Mouse (Mus musculus): ENCODE results near the gene Prodh2. TPM values are rescaled to one million over a fixed set of nuclear protein-coding genes. Genes with fewer than 3 reads are reported as not detected.

Prodh2 gene
- polyA plus RNA-seq, 1 experiment from 2014 or later: 0.13 TPM

DNA sequence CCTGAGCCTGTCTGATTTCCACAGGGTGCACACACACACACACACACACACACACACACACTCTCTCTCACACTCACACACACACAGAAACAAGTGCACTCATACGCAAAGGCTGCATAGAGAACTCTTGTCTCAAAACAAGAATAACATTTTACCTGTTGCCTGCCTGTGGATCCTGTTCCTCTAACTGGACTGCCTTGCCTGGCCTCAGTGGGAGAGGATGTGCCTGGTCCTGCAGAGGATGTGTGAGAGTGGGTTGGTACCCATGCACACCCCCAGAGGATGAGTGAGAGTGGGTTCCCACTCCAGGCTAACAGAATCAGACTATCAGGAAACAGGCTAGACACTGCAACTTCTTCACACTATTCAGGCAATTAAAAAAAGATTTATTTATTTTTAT, 57.2 kb downstream of the Prodh2 start:
- H3K9me3 ChIP-seq: no peaks in the 10 kb centered on the region
- H3K4me3 ChIP-seq: no peak overlapping the region
- H3K9ac ChIP-seq: no peak overlapping the region
- peaks cover 20% of the 10 kb centered on the region for H3K4me1 ChIP-seq
- peaks cover 55% of the 10 kb centered on the region for H3K36me3 ChIP-seq
- no peak overlapping the region for H3K4me2 ChIP-seq
- no peak for ATAC-seq (ENCODE audit: extremely low read depth, insufficient number of reproducible peaks, low FRiP score, low TSS enrichment)
- H3K27me3 ChIP-seq (replicated peaks): no peaks in the 10 kb centered on the region
- no peak overlapping the region for H3K27ac ChIP-seq (replicated peaks)
- WGBS: 89% methylated on average over 1 of the region's 1 CpGs

DNA sequence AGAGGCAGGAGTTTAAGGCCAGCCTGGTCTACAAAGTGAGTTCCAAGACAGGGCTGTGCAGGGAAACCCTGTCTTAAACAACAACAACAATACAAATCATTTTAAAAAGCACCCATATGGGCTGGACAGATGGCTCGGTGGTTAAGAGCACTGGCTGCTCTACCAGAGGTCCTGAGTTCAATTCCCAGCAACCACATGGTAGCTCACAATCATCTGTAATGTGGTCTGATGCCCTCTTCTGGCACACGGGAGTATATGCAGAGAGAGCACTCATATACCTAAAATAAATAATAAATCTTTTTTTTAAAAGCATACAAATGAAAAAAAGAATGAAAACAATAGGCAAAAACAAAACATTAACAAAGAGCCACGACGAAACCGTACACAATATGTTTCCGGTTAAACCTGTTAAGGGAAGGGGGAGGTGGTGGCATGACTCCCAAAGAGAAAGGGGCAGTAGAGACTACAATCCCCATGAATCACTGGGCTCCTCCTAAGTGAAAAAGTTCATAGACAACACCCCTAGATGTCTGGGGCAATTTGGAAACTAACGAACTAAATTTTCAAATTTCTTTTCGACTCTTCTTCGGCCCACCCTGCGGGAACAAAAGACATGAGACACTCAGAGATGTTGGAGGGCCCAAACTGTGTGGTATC, 58.2 kb downstream of the Prodh2 start:
- WGBS: 2% methylated on average over 10 of the region's 10 CpGs
- Histone ChIP-seq H3K36me3 (peaks cover 56% of the 10 kb centered on the region), H3K9ac (peak overlapping the region; percentile 87), H3K9me3 (no peaks in the 10 kb centered on the region), H3K27ac (replicated peaks) (peak overlapping the region; percentile 96), H3K4me3 (peak overlapping the region; percentile 79), H3K27me3 (replicated peaks) (no peaks in the 10 kb centered on the region), H3K4me2 (peak overlapping the region; percentile 80), H3K4me1 (peaks cover 20% of the 10 kb centered on the region)
- peak; percentile 22; the same call in 1 of the 2 replicates for ATAC-seq (ENCODE audit: extremely low read depth, insufficient number of reproducible peaks, low FRiP score, low TSS enrichment)

DNA sequence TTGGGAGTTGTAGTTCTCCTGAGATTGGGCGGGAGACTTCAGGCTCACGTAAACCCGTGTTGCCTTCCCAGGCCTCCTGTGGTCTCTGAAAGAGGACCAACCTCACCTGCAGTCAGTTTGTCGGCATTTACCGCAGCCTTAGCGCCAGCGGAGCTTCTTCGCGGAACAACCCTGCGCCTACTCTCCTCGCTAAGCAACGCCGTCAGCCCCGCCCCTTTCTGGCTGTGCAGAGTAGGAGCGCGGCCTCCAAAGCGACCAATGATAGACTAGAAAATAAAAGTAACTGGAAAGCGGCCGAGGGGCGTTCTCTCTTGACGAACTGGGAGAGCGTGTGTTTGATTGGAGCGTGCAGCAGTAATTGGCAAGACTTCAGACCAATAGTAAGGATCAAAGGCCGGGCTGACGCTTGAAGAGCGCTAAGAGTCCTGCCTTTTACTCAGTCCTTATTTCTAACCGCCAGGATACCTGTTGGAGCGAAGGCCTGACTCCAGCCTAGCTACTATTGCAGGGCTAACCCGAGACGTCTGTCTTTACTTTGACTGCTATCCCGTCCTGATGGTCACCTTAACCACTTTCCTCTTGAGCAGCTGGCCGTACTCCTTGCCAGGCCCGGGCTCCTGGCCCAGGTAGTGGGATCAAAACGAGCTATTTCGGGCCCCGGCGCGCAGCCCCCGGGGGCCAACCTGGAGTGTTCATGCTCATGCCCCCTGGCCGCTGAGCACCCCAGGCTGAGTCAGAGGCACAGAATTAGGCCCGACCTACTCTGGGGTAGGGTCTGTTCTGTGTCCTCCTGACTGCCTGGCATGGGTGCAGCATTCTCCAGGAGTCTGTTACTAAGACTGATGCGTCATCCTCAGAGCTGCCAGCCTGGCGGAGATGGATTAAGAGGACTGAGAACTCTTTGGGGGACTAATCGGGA, 58.9 kb downstream of the Prodh2 start, which contains the start of the genes Hspb6 and Proser3:
Hspb6 (plus strand) TSS at position 77 of the 919 bp plus-strand sequence.
Proser3 (minus strand) TSS at position 198 of the 919 bp plus-strand sequence.
- under 1% methylated on average over 44 of the region's 44 CpGs for WGBS

DNA sequence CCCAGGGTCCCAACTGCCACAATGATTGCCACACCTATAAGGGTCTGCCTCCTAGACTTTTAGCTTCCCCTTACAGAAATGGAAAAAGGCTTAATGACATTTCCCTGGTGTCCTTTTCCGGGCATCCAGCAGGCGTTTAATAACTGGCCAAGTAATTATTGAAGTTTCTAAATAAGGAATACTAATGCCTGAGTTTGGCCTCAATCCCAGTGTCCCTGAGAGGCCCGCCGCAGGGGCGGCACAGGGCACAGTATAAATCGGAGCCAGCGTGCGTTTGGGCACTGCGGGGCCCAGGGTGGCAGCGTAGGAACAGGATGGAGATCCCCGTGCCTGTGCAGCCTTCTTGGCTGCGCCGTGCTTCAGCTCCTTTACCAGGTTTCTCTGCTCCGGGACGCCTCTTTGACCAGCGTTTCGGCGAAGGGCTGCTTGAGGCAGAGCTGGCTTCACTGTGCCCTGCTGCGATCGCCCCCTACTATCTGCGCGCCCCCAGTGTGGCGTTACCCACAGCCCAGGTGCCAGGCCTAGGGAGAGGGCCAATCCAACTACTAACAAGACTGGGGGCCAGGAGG, 59.7 kb downstream of the Prodh2 start:
- 3% methylated on average over 23 of the region's 23 CpGs for WGBS
- Histone ChIP-seq H3K9me3 (no peaks in the 10 kb centered on the region), H3K36me3 (peaks cover 55% of the 10 kb centered on the region), H3K4me1 (peaks cover 25% of the 10 kb centered on the region), H3K9ac (peak overlapping the region; percentile 90), H3K4me2 (peak overlapping the region; percentile 80), H3K27me3 (replicated peaks) (no peaks in the 10 kb centered on the region), H3K4me3 (peak overlapping the region; percentile 79), H3K27ac (replicated peaks) (peak overlapping the region; percentile 96)
- no peak for ATAC-seq (ENCODE audit: extremely low read depth, insufficient number of reproducible peaks, low FRiP score, low TSS enrichment)

More for the DNA sequence above, 58.9 kb downstream of the Prodh2 start, which contains the start of the genes Hspb6 and Proser3:
- peak within 1 kb of the TSS; percentile 80 for H3K4me2 ChIP-seq
- peak within 1 kb of the TSS; percentile 79 for H3K4me3 ChIP-seq
- H3K9me3 ChIP-seq: no peaks in the 10 kb centered on the region
- peaks cover 20% of the 10 kb centered on the region for H3K4me1 ChIP-seq
- no peaks in the 10 kb centered on the region for H3K27me3 ChIP-seq (replicated peaks)
- ATAC-seq (ENCODE audit: extremely low read depth, insufficient number of reproducible peaks, low FRiP score, low TSS enrichment): peak; percentile 89
- peak within 1 kb of the TSS; percentile 96 for H3K27ac ChIP-seq (replicated peaks)
- peak within 1 kb of the TSS; percentile 90 for H3K9ac ChIP-seq
- H3K36me3 ChIP-seq: peaks cover 57% of the 10 kb centered on the region

DNA sequence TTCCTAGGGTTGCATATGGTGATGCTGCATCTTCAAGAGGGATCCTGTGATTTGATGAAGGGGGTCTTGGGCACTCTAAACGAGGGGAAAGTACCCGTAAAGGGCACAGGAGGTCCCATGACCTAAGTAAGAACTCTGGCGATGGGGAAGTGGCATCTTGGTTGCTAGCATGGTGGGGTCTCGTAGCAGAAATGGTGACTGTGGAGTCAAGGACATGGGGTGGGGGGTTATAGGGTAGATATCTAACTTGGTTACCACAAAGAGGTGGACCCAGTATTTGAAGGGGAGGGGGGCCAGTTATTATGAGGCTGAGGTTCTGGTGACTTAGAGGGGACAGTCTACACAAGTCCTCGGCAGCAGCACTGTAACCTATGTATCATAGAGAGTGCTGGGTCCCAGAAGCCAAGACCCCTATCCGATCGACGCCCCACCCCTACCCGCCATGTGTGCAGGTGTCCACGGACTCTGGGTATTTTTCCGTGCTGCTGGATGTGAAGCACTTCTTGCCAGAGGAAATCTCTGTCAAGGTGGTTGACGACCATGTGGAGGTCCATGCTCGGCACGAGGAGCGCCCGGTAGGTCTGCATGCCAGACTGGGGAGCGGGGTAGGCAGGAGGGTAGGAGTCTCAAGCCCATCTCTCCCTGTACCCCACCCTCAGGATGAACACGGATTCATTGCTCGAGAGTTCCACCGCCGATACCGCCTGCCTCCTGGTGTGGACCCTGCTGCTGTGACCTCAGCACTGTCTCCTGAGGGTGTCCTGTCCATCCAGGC, 60.6 kb downstream of the Prodh2 start:
- WGBS: 79% methylated on average over 22 of the region's 22 CpGs
- no peak for ATAC-seq (ENCODE audit: extremely low read depth, insufficient number of reproducible peaks, low FRiP score, low TSS enrichment)

DNA sequence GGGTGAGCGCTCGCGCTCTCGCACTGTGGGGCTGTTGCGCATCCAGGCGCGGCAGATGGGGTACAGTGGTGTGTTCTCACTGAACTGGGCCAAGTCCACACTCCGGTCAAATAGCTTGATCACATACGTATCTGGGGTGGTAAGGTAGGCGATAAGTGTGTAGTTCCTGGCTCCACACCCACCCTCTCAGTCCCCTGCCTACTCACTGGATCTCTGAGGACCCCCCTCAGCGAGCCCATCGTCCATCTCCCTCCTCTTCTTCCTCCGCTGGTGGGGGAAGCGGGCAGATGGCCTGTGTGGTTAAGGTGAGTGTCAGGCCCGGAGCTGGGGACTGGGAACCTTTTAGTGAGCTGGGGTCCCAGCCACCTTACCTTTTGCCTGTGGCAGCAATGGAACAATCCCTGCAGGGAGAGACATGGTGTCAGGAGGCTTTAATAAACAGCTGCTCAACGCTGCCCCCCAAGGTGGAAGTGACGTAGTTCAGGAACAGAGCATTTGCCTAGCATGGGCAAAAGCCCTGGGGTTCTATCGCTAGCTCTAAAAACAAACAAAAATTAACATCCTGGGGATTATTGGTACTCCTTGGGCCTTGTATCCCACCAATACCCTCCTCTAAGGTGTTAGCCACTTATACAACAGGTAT, 63.6 kb downstream of the Prodh2 start:
- Histone ChIP-seq H3K4me1 (peaks cover 40% of the 10 kb centered on the region), H3K36me3 (peaks cover 45% of the 10 kb centered on the region), H3K9me3 (no peaks in the 10 kb centered on the region), H3K4me3 (no peak overlapping the region), H3K27ac (replicated peaks) (no peak overlapping the region), H3K9ac (no peak overlapping the region), H3K27me3 (replicated peaks) (no peaks in the 10 kb centered on the region), H3K4me2 (no peak overlapping the region)
- 91% methylated on average over 18 of the region's 18 CpGs for WGBS
- ATAC-seq (ENCODE audit: extremely low read depth, insufficient number of reproducible peaks, low FRiP score, low TSS enrichment): no peak

More for the DNA sequence above, 60.6 kb downstream of the Prodh2 start:
- Histone ChIP-seq H3K4me2 (peak overlapping the region; percentile 80), H3K36me3 (peaks cover 47% of the 10 kb centered on the region), H3K9me3 (no peaks in the 10 kb centered on the region), H3K27ac (replicated peaks) (peak overlapping the region; percentile 96), H3K27me3 (replicated peaks) (no peaks in the 10 kb centered on the region), H3K4me3 (peak overlapping the region; percentile 79), H3K4me1 (peaks cover 34% of the 10 kb centered on the region), H3K9ac (peak overlapping the region; percentile 90)

DNA sequence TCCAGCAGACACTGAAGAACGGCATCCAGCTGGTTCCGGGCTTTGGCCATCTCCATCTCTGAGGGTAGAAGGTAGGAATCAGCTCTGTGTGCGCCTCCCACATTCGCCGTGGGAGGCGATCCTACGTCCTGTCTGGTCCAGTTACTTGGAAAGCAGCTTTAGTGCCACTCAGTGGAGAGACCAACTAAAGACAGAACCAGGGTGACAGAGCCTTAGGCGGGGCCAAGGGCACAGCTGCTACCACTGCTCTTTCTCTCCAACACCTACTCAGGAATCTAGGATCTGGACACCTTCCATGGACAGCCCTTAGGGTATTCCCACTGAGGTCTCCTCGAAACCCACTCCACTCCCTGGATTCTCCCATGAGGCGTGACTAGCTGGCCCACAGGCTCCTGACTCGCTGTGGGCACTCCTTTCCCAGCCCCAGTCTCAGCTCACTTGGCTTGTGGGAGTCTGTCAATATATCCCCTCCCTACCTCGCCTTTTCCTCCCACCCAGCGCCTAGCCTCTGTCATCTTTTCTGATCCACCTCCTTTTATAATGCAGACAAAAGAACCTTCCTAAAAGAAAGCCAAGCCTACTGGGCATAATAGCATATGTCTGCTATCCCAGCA, 64.6 kb downstream of the Prodh2 start:
- Histone ChIP-seq H3K27me3 (replicated peaks) (no peaks in the 10 kb centered on the region), H3K4me3 (peak overlapping the region; percentile 72), H3K27ac (replicated peaks) (no peak overlapping the region), H3K9me3 (no peaks in the 10 kb centered on the region), H3K36me3 (peaks cover 45% of the 10 kb centered on the region), H3K4me1 (peaks cover 36% of the 10 kb centered on the region), H3K9ac (peak overlapping the region; percentile 90), H3K4me2 (peak overlapping the region; percentile 98)
- 79% methylated on average over 13 of the region's 13 CpGs for WGBS
- ATAC-seq (ENCODE audit: extremely low read depth, insufficient number of reproducible peaks, low FRiP score, low TSS enrichment): no peak

DNA sequence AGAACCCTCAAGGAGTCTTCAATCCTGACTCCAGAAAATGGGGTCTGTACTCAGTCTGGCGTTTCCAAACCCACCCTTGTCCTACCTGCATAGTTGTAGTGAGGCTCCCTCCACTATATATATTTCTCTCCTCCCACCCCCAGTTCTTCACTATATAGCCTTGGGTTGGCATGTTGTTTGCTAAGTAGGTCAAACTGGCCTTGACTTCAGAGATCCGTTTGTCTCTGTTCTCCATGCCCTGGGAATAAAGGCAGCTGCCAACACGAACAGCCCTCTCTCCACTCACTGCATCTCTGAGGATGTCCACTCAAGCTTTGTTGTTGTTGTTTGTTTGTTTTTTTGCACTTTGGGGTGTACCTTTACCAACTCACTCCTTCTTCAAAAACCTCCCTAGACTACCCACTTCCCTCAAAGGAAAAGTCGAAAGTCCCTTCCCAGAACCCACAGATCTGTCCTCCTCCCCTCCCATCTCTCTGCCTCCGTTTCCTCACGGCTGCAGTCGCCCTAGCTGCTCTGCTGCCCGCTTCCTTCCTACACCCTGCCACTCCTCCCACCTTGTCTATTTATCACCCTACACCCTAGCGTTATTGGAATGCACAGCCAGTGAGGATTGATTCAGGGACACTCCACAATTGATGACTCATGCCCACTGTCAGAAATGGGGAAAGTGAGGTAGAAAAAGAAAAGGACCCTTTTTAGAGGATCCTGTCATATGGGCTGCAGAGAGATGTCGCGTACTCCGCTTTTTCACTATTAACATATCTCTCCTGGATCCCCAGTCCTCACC, 65.4 kb downstream of the Prodh2 start:
- H3K36me3 ChIP-seq: peaks cover 45% of the 10 kb centered on the region
- peak overlapping the region; percentile 90 for H3K9ac ChIP-seq
- H3K4me2 ChIP-seq: peak overlapping the region; percentile 98
- no peak for ATAC-seq (ENCODE audit: extremely low read depth, insufficient number of reproducible peaks, low FRiP score, low TSS enrichment)
- H3K4me1 ChIP-seq: peaks cover 30% of the 10 kb centered on the region
- no peaks in the 10 kb centered on the region for H3K9me3 ChIP-seq
- H3K27ac ChIP-seq (replicated peaks): peak overlapping the region; percentile 61
- 13% methylated on average over 12 of the region's 12 CpGs for WGBS
- H3K27me3 ChIP-seq (replicated peaks): no peaks in the 10 kb centered on the region
- peak overlapping the region; percentile 72 for H3K4me3 ChIP-seq

DNA sequence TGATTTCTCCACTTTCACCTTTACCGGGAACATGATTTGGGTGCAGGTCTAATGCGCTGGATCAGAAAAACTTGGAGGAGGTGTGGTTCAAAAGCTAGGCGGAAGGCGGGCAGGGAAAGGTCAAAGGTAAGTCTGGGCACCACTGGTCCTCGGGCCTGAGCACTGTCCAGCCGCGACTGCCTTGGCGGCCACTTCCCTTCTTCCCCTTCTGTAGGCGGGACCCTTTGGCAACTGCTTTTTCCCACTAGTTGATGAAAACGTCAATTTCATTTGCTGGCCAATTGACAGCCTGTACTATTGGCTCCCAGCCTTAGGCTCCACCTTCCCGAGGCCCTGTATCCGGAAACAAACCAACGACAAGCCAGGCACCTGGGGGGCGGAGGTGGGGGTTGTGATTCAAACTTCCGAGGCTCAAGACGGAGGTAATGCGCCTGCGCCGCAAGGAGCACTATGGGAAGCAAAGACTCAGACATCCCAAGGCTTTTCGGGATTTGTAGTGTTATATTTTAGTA, 66.1 kb downstream of the Prodh2 start, which contains the start of gene Lin37:
Lin37 (minus strand) TSS at position 396 of the 512 bp plus-strand sequence.
- ATAC-seq (ENCODE audit: extremely low read depth, insufficient number of reproducible peaks, low FRiP score, low TSS enrichment): peak; percentile 61
- peak within 1 kb of the TSS; percentile 61 for H3K27ac ChIP-seq (replicated peaks)
- H3K36me3 ChIP-seq: peaks cover 45% of the 10 kb centered on the region
- under 1% methylated on average over 20 of the region's 20 CpGs for WGBS
- peak within 1 kb of the TSS; percentile 98 for H3K4me2 ChIP-seq
- peak within 1 kb of the TSS; percentile 90 for H3K9ac ChIP-seq
- no peaks in the 10 kb centered on the region for H3K9me3 ChIP-seq
- H3K27me3 ChIP-seq (replicated peaks): no peaks in the 10 kb centered on the region
- peaks cover 33% of the 10 kb centered on the region for H3K4me1 ChIP-seq
- peak within 1 kb of the TSS; percentile 72 for H3K4me3 ChIP-seq

Data from heart, embryonic 13.5 days (tissue).